Mouse (Mus musculus): ENCODE results near the gene Slc16a5. TPM values are rescaled to one million over a fixed set of nuclear protein-coding genes. Genes with fewer than 3 reads are reported as not detected.
A peak's percentile ranks its signal among the peaks of the same experiment; 100 is the strongest.
"Not testable (repeated sequence)": the region's sequence is repeated elsewhere in the genome, so short reads cannot be mapped to it uniquely, and the experiment has no call there.

The Slc16a5 gene
- polyA plus RNA-seq, 1 experiment from 2014 or later = 0.51 TPM

DNA sequence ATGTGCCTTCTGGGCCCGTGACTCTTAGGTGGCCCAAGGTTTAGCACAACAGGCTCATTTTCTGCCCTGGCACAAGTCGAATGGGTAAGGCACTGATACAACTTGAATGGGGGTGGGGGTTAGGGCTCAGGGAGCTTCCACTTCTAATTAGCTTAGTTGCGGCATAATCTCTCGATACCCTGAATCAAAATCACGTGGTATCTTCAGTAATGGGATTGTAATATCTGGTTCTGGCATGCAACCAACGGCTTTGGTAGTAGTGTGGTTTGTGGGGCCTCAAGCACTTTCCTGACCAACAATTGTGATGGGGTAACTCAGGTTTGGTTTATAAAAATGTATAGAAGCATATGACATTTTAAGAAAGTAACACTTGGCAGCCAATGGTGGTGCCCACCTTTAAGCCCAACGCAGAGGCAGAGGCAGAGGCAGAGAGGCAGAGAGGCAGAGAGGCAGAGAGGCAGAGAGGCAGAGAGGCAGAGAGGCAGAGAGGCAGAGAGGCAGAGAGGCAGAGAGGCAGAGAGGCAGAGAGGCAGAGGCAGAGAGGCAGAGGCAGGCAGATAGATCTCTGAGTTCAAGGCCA lies 9.9 kb upstream of the Slc16a5 start:
- Histone ChIP-seq H3K9ac (ENCODE audit: low read depth, low read length) (no peak overlapping the region), H3K4me1 (ENCODE audit: control insufficient read depth, low read depth, low read length) (peaks cover 3% of the 10 kb centered on the region), H3K27ac (ENCODE audit: low read length) (no peak overlapping the region), H3K36me3 (ENCODE audit: control insufficient read depth, insufficient read depth) (no peaks in the 10 kb centered on the region), H3K9me3 (replicated peaks; ENCODE audit: control insufficient read depth, low read length) (no peaks in the 10 kb centered on the region; the same call in 1 of the 2 replicates), H3K4me2 (ENCODE audit: low read depth, low read length) (no peak overlapping the region), H3K4me3 (ENCODE audit: low read depth, low read length) (no peak overlapping the region), H3K27me3 (ENCODE audit: control insufficient read depth, insufficient read depth, low read depth, low read length) (no peaks in the 10 kb centered on the region)
- WGBS (ENCODE audit: insufficient replicate concordance) = 59% methylated on average over 7 of the region's 7 CpGs
- ATAC-seq (ENCODE audit: low read depth) = no peak

DNA sequence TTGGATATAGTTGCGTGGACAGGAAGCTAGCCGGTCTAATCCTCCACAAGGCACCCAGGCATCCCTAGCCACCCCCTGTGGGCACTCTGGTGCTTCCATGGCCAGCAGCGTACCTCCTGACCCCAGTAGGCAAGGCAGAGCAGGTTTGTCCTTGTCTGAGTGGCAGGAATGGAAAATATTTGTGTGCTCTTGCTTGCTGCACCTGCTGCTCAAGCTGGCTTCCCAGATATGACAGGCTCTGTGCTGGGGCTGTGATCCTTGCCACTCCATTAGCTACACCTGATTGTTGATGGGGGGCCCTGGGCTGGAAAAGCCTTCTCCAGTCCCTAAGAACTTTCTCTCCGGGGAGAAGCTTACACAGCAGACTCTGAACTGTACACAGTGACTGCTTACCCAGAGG lies 9.0 kb upstream of the Slc16a5 start:
- WGBS (ENCODE audit: insufficient replicate concordance) = 59% methylated on average over 4 of the region's 4 CpGs
- no peak overlapping the region for H3K27ac ChIP-seq (ENCODE audit: low read length)
- H3K9me3 ChIP-seq (replicated peaks; ENCODE audit: control insufficient read depth, low read length) = no peaks in the 10 kb centered on the region; the same call in 1 of the 2 replicates
- no peaks in the 10 kb centered on the region for H3K27me3 ChIP-seq (ENCODE audit: control insufficient read depth, insufficient read depth, low read depth, low read length)
- no peak overlapping the region for H3K9ac ChIP-seq (ENCODE audit: low read depth, low read length)
- peaks cover 3% of the 10 kb centered on the region for H3K4me1 ChIP-seq (ENCODE audit: control insufficient read depth, low read depth, low read length)
- ATAC-seq (ENCODE audit: low read depth) = no peak
- no peaks in the 10 kb centered on the region for H3K36me3 ChIP-seq (ENCODE audit: control insufficient read depth, insufficient read depth)
- no peak overlapping the region for H3K4me2 ChIP-seq (ENCODE audit: low read depth, low read length)
- H3K4me3 ChIP-seq (ENCODE audit: low read depth, low read length) = no peak overlapping the region

DNA sequence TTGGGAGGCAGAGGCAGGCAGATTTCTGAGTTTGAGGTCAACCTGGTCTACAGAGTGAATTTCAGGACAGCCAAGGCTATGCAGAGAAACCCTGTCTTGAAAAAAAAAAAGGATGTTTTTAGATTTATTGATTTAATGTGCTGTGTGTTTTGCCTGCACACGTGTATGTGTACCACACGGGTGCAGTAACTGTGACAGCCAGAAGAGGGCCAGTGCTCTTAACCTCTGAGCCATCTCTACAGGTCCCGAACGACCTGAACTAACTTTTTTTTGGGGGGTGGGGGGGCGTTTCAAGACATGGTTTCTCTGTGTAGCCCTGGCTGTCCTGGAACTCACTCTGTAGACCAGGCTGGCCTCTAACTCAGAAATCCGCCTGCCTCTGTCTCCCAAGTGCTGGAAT lies 7.5 kb upstream of the Slc16a5 start:
- not testable (repeated sequence) for H3K4me2 ChIP-seq (ENCODE audit: low read depth, low read length); ATAC-seq (ENCODE audit: low read depth); H3K4me1 ChIP-seq (ENCODE audit: control insufficient read depth, low read depth, low read length); H3K4me3 ChIP-seq (ENCODE audit: low read depth, low read length); H3K9me3 ChIP-seq (replicated peaks; ENCODE audit: control insufficient read depth, low read length); H3K27ac ChIP-seq (ENCODE audit: low read length); H3K27me3 ChIP-seq (ENCODE audit: control insufficient read depth, insufficient read depth, low read depth, low read length); H3K36me3 ChIP-seq (ENCODE audit: control insufficient read depth, insufficient read depth); H3K9ac ChIP-seq (ENCODE audit: low read depth, low read length)
- WGBS (ENCODE audit: insufficient replicate concordance) = 75% methylated on average over 6 of the region's 6 CpGs

DNA sequence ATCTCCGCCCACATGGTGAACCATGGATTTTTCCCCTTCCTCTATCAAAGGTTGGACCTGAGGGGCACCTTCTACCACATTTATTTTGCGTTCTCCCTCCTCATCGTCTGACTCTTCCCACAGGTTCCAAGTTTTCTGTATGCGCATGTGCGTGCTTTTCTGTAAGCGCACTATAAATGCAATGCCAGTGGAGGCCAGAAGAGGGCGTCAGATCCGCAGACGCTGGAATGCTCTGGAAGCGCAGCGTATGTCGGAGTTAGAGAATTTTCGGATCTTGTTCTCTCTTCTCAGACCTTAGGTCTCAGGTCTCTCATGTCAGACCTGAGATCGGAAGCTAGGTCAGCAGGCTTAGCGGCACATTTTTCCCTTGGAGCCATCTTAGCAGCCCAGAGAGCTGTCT lies 6.7 kb upstream of the Slc16a5 start:
- Histone ChIP-seq H3K27me3 (ENCODE audit: control insufficient read depth, insufficient read depth, low read depth, low read length) (no peaks in the 10 kb centered on the region), H3K4me2 (ENCODE audit: low read depth, low read length) (no peak overlapping the region), H3K9ac (ENCODE audit: low read depth, low read length) (no peak overlapping the region), H3K27ac (ENCODE audit: low read length) (no peak overlapping the region), H3K4me3 (ENCODE audit: low read depth, low read length) (no peak overlapping the region), H3K9me3 (replicated peaks; ENCODE audit: control insufficient read depth, low read length) (no peaks in the 10 kb centered on the region; the same call in 1 of the 2 replicates), H3K36me3 (ENCODE audit: control insufficient read depth, insufficient read depth) (no peaks in the 10 kb centered on the region), H3K4me1 (ENCODE audit: control insufficient read depth, low read depth, low read length) (peaks cover 3% of the 10 kb centered on the region)
- WGBS (ENCODE audit: insufficient replicate concordance) = 78% methylated on average over 15 of the region's 15 CpGs
- no peak for ATAC-seq (ENCODE audit: low read depth)

DNA sequence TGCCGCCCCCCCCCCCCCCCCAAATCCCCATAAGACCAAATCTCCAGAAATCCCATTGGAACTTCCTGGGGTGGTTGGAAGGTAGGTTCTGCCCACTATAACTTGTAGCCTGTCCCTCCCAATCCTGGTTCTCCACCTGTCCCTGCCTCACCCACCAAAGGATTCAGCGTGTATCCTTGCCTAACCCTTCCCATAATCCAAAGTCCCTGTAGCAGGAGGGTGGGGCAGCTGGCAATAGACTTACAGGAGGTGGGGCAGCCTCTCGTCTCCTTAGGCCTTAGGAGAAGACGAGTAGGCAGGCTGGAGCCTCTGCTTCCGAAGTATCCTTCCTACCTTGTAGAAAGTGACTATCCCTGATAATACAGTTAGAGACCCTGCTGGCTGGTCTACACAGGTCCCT lies 6.1 kb upstream of the Slc16a5 start:
- WGBS (ENCODE audit: insufficient replicate concordance) = 73% methylated on average over 5 of the region's 5 CpGs

DNA sequence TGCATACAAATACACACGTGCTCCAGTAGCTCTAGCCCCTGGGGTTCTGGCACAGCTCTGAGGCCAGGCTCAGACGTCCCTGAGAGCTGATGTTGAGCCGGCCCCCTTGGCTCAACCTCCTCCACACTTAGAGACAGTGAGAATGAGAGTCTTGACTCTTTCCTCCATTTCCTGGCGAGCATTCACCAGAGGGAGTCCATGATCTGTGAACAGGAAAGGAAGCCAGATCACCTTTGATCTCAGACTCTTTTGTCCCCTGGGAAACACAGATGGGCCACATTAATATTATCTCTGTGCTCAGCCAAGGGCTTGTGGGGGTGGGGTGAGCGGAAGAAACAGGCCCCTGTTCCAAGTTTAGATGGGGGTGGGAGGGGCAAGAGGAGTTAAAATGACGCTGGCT lies 4.9 kb upstream of the Slc16a5 start:
- 41% methylated on average over 6 of the region's 6 CpGs for WGBS (ENCODE audit: insufficient replicate concordance)
- Histone ChIP-seq H3K27me3 (ENCODE audit: control insufficient read depth, insufficient read depth, low read depth, low read length) (no peaks in the 10 kb centered on the region), H3K9ac (ENCODE audit: low read depth, low read length) (no peak overlapping the region), H3K4me2 (ENCODE audit: low read depth, low read length) (no peak overlapping the region), H3K27ac (ENCODE audit: low read length) (no peak overlapping the region), H3K4me3 (ENCODE audit: low read depth, low read length) (no peak overlapping the region), H3K36me3 (ENCODE audit: control insufficient read depth, insufficient read depth) (no peaks in the 10 kb centered on the region), H3K9me3 (replicated peaks; ENCODE audit: control insufficient read depth, low read length) (no peaks in the 10 kb centered on the region; the same call in 1 of the 2 replicates), H3K4me1 (ENCODE audit: control insufficient read depth, low read depth, low read length) (peaks cover 3% of the 10 kb centered on the region)
- ATAC-seq (ENCODE audit: low read depth) = peak; percentile 27

More for the DNA sequence above, 6.1 kb upstream of the Slc16a5 start:
- no peaks in the 10 kb centered on the region; the same call in 1 of the 2 replicates for H3K9me3 ChIP-seq (replicated peaks; ENCODE audit: control insufficient read depth, low read length)
- no peak overlapping the region for H3K27ac ChIP-seq (ENCODE audit: low read length)
- no peak for ATAC-seq (ENCODE audit: low read depth)
- H3K4me1 ChIP-seq (ENCODE audit: control insufficient read depth, low read depth, low read length) = peaks cover 3% of the 10 kb centered on the region
- H3K27me3 ChIP-seq (ENCODE audit: control insufficient read depth, insufficient read depth, low read depth, low read length) = no peaks in the 10 kb centered on the region
- H3K36me3 ChIP-seq (ENCODE audit: control insufficient read depth, insufficient read depth) = no peaks in the 10 kb centered on the region
- H3K4me2 ChIP-seq (ENCODE audit: low read depth, low read length) = no peak overlapping the region
- H3K9ac ChIP-seq (ENCODE audit: low read depth, low read length) = no peak overlapping the region
- H3K4me3 ChIP-seq (ENCODE audit: low read depth, low read length) = no peak overlapping the region

DNA sequence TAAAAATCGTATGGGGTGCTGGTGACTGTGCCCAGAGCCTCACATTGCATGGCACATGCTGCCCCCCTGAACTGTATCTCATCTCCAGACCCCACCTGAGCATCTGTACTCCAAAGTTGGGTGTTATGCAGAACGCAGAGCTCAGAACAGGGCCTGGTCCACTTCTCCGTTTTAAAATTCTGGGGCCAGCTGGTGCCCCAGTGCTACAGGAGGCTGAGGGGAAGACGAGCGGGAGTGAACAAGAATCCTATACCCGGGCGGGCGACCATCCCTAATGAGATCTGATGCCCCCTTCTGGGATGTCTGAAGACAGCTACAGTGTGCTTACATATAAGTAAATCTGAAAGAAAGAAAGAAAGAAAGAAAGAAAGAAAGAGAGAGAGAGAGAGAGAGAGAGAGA lies 1.3 kb upstream of the Slc16a5 start:
- Histone ChIP-seq H3K9ac (ENCODE audit: low read depth, low read length) (no peak overlapping the region), H3K4me3 (ENCODE audit: low read depth, low read length) (no peak overlapping the region), H3K9me3 (replicated peaks; ENCODE audit: control insufficient read depth, low read length) (no peaks in the 10 kb centered on the region), H3K4me2 (ENCODE audit: low read depth, low read length) (no peak overlapping the region), H3K27me3 (ENCODE audit: control insufficient read depth, insufficient read depth, low read depth, low read length) (no peaks in the 10 kb centered on the region), H3K4me1 (ENCODE audit: control insufficient read depth, low read depth, low read length) (no peaks in the 10 kb centered on the region; the same call in 1 of the 2 replicates), H3K36me3 (ENCODE audit: control insufficient read depth, insufficient read depth) (no peaks in the 10 kb centered on the region), H3K27ac (ENCODE audit: low read length) (no peak overlapping the region)
- 23% methylated on average over 8 of the region's 8 CpGs for WGBS (ENCODE audit: insufficient replicate concordance)
- no peak for ATAC-seq (ENCODE audit: low read depth)

DNA sequence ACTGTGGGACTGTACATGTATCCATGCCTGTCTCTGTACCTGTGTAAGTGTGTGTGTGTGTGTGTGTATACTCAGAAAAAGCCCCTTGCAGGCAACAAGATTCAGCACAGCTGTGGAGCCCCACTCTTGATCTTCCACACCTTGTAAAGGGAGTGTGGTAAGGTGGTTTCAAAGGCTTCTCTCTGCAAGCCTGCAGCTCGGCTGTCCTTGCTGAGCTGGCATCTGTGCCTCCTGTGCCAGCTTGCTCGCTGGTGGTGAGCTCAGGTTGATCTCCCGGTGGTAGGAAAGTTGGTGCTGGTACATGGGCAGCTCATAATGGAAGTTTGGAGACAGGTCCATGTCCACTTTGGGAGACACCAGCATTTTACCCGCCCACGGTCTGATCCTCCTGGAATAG lies 430 bp upstream of the Slc16a5 start:
- no peak overlapping the region for H3K9ac ChIP-seq (ENCODE audit: low read depth, low read length)
- no peak for ATAC-seq (ENCODE audit: low read depth)
- H3K36me3 ChIP-seq (ENCODE audit: control insufficient read depth, insufficient read depth) = no peaks in the 10 kb centered on the region
- WGBS (ENCODE audit: insufficient replicate concordance) = 47% methylated on average over 5 of the region's 5 CpGs
- no peaks in the 10 kb centered on the region for H3K27me3 ChIP-seq (ENCODE audit: control insufficient read depth, insufficient read depth, low read depth, low read length)
- H3K27ac ChIP-seq (ENCODE audit: low read length) = no peak overlapping the region
- H3K4me3 ChIP-seq (ENCODE audit: low read depth, low read length) = no peak overlapping the region
- H3K9me3 ChIP-seq (replicated peaks; ENCODE audit: control insufficient read depth, low read length) = no peaks in the 10 kb centered on the region
- H3K4me2 ChIP-seq (ENCODE audit: low read depth, low read length) = no peak overlapping the region
- no peaks in the 10 kb centered on the region; the same call in 1 of the 2 replicates for H3K4me1 ChIP-seq (ENCODE audit: control insufficient read depth, low read depth, low read length)

DNA sequence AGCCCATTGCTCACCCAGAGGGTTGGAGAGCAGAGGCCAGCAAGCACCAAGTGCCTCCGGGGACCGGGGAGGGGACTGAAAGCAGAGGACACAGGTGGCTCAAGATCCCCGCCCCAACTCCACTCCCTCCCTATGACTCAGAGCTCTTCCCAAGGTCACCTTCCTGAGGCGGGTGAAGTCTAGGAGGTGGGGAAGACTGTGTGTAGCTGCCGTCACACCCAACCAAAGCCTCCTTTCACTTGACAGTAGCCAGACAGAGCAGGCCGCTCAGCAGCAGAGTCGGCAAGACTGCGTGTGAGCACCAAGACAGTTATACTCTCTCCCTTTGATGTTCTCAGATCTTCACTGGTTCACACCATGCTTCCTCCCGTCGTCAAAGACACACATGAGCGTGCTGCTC lies 1.1 kb downstream of the Slc16a5 start:
- Histone ChIP-seq H3K9me3 (replicated peaks; ENCODE audit: control insufficient read depth, low read length) (no peaks in the 10 kb centered on the region), H3K4me1 (ENCODE audit: control insufficient read depth, low read depth, low read length) (no peaks in the 10 kb centered on the region), H3K9ac (ENCODE audit: low read depth, low read length) (no peak overlapping the region), H3K4me3 (ENCODE audit: low read depth, low read length) (no peak overlapping the region), H3K27me3 (ENCODE audit: control insufficient read depth, insufficient read depth, low read depth, low read length) (no peaks in the 10 kb centered on the region), H3K4me2 (ENCODE audit: low read depth, low read length) (no peak overlapping the region), H3K27ac (ENCODE audit: low read length) (no peak overlapping the region), H3K36me3 (ENCODE audit: control insufficient read depth, insufficient read depth) (no peaks in the 10 kb centered on the region)
- 57% methylated on average over 11 of the region's 11 CpGs for WGBS (ENCODE audit: insufficient replicate concordance)
- ATAC-seq (ENCODE audit: low read depth) = no peak
